Mouse (Mus musculus) midbrain, embryonic 15.5 days (tissue): ENCODE data around the gene Tmem9b. TPM values are rescaled to one million over a fixed set of nuclear protein-coding genes. Genes with fewer than 3 reads are reported as not detected.

Experiments used
- ATAC-seq: fragments of 200-750 bp; cut with Nextera tagmentation; replicated peaks from 2 replicates; pipeline ENCODE4 v1.8.0; 2017; ENCODE audit warnings: moderate TSS enrichment
- H3K27ac ChIP-seq: fragments of 300-500 bp; sonication (generic); 2 replicates; pipeline ENCODE4 v1.5.1; 2015; ENCODE audit warnings: mild to moderate bottlenecking, inconsistent platforms
- H3K27me3 ChIP-seq: fragments of 300-500 bp; sonication (generic); replicated peaks from 2 replicates; pipeline ENCODE4 v1.6.1; 2015; ENCODE audit warnings: inconsistent platforms
- H3K36me3 ChIP-seq: fragments of 300-500 bp; sonication (generic); replicated peaks from 2 replicates; pipeline ENCODE4 v1.6.1; 2015; ENCODE audit warnings: inconsistent platforms
- H3K4me1 ChIP-seq: fragments of 300-500 bp; sonication (generic); 2 replicates; pipeline ENCODE4 v1.6.1; 2015; ENCODE audit warnings: inconsistent platforms
- H3K4me2 ChIP-seq: fragments of 300-500 bp; sonication (generic); 2 replicates; pipeline ENCODE4 v1.6.1; 2015; ENCODE audit warnings: inconsistent platforms, mild to moderate bottlenecking, moderate library complexity
- H3K4me3 ChIP-seq: fragments of 300-500 bp; sonication (generic); 2 replicates; pipeline ENCODE4 v1.5.1; 2015; ENCODE audit warnings: mild to moderate bottlenecking, inconsistent platforms
- H3K9ac ChIP-seq: fragments of 300-500 bp; sonication (generic); 2 replicates; pipeline ENCODE4 v1.6.1; 2015; ENCODE audit warnings: mild to moderate bottlenecking, inconsistent platforms
- H3K9me3 ChIP-seq: fragments of 300-500 bp; sonication (generic); 2 replicates; pipeline ENCODE4 v1.6.1; 2016; ENCODE audit warnings: inconsistent platforms
- WGBS: fragments of 180-500 bp; shearing (Covaris S2); methylation state at CpG from one replicate; pipeline ENCODE4 v1.1.7; 2015; ENCODE audit warnings: mixed read lengths; 5-methylcytosine and 5-hydroxymethylcytosine counted together
- polyA plus RNA-seq: library from polyadenylated mRNA; unstranded; fragments of >200 nt; fragmentation: Nextera tagmentation; extraction: Ambion mirVana; gene quantifications from 2 replicates; pipeline ENCODE4 v1.2.1, GENCODE M21; 2015

Tmem9b gene
- polyA plus RNA-seq, 1 experiment from 2014 or later, result 116 TPM

DNA sequence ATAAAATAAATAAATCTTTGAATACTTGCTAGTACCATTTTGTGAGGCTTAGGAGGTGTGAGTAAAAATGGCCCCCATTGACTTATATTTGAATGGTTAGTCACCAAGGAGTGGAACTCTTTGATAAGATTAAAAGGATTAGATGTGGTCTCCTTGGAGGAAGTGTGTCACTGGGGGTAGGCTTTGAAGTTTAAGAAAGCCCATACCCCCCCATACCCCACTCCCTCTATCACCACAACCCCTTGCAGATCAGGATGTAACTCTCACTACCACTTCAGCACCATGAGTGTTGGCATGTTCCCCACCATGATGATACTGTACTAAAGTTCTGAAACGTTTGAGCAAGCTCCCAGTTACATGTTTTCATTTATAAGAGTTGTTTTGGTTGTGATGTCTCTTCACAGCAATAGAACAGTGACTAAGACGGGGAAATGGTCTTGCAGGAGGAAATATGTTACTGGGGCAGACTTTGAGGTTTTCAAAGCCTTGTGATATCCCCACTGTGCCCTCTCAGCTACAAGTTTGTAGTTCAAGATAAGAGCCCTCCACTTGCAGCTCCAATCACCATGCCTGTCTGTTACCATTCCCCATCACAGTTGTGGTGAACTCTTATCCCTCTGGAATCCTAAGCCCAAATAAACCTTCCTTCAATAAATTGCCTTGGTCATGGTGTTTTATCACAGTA, 16.2 kb upstream of the Tmem9b start:
- H3K27ac ChIP-seq, result no peak overlapping the region
- no peak overlapping the region for H3K4me3 ChIP-seq
- no peaks in the 10 kb centered on the region for H3K36me3 ChIP-seq
- 69% methylated on average over 2 of the region's 2 CpGs for WGBS
- no peak for ATAC-seq
- H3K4me1 ChIP-seq, result no peaks in the 10 kb centered on the region
- H3K9ac ChIP-seq, result no peak overlapping the region
- no peaks in the 10 kb centered on the region for H3K9me3 ChIP-seq
- no peaks in the 10 kb centered on the region for H3K27me3 ChIP-seq
- no peak overlapping the region for H3K4me2 ChIP-seq

DNA sequence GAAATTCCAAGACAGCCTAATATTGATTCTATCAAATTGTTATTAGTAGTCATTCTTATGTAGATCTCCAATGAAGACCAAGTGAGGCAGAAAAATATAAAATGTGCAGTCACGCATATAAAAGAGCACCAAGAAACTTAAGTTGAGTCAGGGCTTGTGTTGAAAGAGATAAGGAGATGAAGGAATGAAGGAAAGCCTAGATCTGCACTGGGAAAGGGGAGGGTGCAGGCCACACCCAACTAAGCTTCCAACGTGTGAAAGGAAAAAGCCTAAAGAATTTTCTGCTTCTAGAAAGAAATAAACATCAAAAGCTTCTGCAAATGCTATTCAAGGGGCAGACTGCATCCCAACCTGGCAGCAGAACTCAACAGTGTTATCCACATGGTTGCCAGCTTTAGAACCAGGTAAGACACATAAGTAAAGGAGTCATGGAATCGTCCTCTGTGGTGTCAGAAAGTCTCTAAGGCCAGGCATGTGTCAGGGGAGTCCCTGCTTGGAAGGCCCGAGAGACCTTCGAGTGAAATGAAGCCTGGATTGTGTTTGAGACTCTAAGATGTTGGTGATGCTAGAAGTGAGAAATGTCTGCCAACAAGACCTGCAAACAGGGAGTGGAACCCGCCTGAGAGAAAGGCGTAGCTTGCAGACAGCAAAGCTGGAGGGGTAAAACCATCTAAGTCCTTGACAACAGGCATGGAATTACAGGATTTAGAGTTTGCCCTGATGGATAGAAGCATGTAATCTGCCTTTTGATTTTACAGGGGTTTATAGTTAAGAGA, 15.1 kb upstream of the Tmem9b start:
- no peak overlapping the region for H3K4me3 ChIP-seq
- no peak overlapping the region for H3K27ac ChIP-seq
- no peaks in the 10 kb centered on the region for H3K36me3 ChIP-seq
- 83% methylated on average over 7 of the region's 7 CpGs for WGBS
- no peak overlapping the region for H3K9ac ChIP-seq
- no peak overlapping the region for H3K4me2 ChIP-seq
- no peaks in the 10 kb centered on the region for H3K27me3 ChIP-seq
- H3K4me1 ChIP-seq, result no peaks in the 10 kb centered on the region
- no peak for ATAC-seq
- no peaks in the 10 kb centered on the region for H3K9me3 ChIP-seq

DNA sequence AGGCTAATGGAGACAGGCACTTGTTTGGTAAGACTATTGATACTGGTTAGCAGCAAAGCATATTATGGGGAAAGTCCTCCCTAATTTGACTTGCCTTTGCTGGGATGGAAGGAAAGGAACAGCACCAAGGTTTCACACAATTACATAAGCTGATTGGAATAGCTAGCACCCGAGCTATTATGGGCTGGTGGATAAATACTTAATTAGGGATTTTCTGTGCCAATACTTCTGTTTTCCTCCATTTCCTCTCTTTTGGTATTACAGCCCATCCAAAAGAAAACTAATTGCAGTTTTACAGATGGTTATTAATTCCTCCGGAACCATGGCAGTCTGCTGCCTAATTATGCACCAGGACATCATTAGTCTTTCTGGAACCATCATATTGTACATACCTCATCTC, 11.3 kb upstream of the Tmem9b start:
- Histone ChIP-seq H3K4me1 (no peaks in the 10 kb centered on the region), H3K36me3 (no peaks in the 10 kb centered on the region), H3K9ac (no peak overlapping the region), H3K4me2 (no peak overlapping the region), H3K27ac (no peak overlapping the region), H3K4me3 (no peak overlapping the region), H3K27me3 (no peaks in the 10 kb centered on the region), H3K9me3 (no peaks in the 10 kb centered on the region)
- WGBS, result 69% methylated on average over 2 of the region's 2 CpGs
- ATAC-seq, result no peak

DNA sequence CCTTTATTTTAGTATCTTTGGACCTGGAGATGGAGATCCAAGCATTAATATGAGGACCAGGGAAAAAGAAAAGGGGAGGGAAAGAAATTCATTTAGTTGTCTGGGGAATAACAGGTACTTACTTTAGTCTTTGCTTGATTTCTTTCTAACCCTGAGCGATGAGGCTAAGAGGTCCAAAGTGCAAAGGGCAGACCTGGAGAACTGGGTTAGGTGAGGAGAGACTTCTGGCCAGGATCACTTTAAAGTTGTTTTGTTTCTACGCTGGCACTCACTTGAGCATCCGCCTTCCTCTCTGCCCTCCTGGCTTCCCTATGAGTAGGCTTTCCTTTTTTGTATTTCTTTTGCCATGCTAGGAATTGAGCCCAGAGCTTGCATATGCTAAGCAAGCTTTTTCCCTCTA, 3.6 kb upstream of the Tmem9b start:
- peaks cover 19% of the 10 kb centered on the region for H3K4me1 ChIP-seq
- no peak for ATAC-seq
- no peak overlapping the region for H3K9ac ChIP-seq
- no peak overlapping the region for H3K4me3 ChIP-seq
- H3K9me3 ChIP-seq, result no peaks in the 10 kb centered on the region
- H3K4me2 ChIP-seq, result no peak overlapping the region
- no peak overlapping the region for H3K27ac ChIP-seq
- no peaks in the 10 kb centered on the region for H3K27me3 ChIP-seq
- WGBS, result 88% methylated on average over 3 of the region's 3 CpGs
- H3K36me3 ChIP-seq, result no peaks in the 10 kb centered on the region

DNA sequence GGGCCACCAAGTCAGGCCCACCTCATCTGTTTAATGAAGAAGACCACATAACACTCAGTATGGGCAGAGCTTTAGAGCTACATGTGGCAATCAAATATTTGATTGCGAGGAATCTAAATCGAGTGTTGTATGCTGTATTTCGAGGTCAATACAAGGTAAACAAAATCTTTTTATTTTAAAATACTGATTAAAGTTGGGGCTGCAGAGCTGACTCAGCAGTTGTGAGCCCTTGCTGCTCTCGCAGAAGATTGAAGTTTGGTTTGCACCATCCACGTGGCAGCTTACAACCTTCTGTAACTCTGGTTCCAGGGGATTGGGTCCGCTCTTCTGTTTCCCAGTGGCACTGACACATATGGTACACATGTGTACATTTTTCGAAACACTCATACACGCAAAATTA, 1.4 kb upstream of the Tmem9b start:
- H3K27ac ChIP-seq, result no peak overlapping the region
- no peak for ATAC-seq
- no peaks in the 10 kb centered on the region for H3K36me3 ChIP-seq
- peaks cover 31% of the 10 kb centered on the region for H3K4me1 ChIP-seq
- no peak overlapping the region for H3K4me2 ChIP-seq
- no peaks in the 10 kb centered on the region for H3K27me3 ChIP-seq
- H3K4me3 ChIP-seq, result no peak overlapping the region
- no peak overlapping the region for H3K9ac ChIP-seq
- H3K9me3 ChIP-seq, result no peaks in the 10 kb centered on the region
- WGBS, result 91% methylated on average over 8 of the region's 8 CpGs

DNA sequence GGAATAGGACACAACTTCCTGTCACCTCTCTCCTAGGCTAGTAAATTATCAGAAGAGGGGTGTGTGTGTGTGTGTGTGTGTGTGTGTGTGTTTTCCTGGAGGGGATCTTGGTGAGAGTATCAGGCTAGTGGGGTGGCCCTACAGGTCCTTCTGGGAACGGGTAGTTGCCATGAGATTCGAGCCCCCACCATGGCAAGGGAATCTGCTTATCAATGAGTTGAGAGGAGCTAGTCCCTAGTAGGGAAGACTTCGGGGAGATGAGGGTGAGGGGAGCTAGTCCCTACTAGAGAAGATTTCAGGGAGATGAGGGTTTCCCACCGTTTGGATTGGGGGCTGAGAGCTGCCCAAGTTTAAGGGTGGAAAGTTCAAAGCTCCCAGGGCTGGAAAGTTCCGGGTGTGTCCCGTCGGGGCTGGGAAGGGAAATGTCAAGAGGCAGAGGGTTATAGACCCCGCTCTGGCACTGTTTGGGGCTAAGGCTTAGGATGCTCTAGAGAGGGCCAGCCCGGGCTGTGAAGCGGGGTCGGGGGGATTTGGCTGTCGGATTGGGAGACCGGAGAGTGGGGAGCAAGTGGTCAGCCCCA, 1.2 kb downstream of the Tmem9b start:
- Histone ChIP-seq H3K4me1 (peaks cover 31% of the 10 kb centered on the region), H3K27ac (peak overlapping the region; percentile 84), H3K36me3 (no peaks in the 10 kb centered on the region; the same call in 1 of the 2 replicates), H3K27me3 (no peaks in the 10 kb centered on the region), H3K9me3 (no peaks in the 10 kb centered on the region), H3K4me2 (peak overlapping the region; percentile 83), H3K4me3 (peak overlapping the region; percentile 72), H3K9ac (peak overlapping the region; percentile 88)
- peak; percentile 76 for ATAC-seq
- WGBS, result 3% methylated on average over 13 of the region's 13 CpGs

DNA sequence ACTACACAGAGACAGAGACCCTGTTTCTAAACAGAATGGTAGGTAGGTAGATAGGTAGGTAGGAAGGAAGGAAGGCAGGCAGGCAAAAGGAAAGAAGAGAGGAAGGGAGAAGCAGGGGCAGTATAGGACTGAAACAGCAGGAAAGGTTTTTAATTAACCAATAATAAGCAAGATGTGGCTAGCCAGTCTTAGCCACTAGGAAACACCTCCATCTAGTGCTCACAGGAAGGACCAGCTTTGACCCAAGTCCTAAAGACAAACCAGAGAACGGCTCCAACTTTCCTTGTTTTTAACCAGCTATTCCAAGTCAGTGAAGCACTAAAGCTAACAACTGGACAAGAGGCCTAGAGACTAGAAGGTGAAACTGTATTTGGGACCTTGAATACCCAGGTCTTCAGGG, 4.9 kb downstream of the Tmem9b start:
- no peak overlapping the region for H3K4me3 ChIP-seq
- peaks cover 15% of the 10 kb centered on the region for H3K36me3 ChIP-seq
- ATAC-seq, result no peak
- WGBS, result 71% methylated on average over 1 of the region's 1 CpGs
- H3K4me2 ChIP-seq, result no peak overlapping the region
- no peaks in the 10 kb centered on the region for H3K27me3 ChIP-seq
- H3K9ac ChIP-seq, result no peak overlapping the region
- H3K4me1 ChIP-seq, result peaks cover 17% of the 10 kb centered on the region
- H3K27ac ChIP-seq, result no peak overlapping the region
- H3K9me3 ChIP-seq, result no peaks in the 10 kb centered on the region

DNA sequence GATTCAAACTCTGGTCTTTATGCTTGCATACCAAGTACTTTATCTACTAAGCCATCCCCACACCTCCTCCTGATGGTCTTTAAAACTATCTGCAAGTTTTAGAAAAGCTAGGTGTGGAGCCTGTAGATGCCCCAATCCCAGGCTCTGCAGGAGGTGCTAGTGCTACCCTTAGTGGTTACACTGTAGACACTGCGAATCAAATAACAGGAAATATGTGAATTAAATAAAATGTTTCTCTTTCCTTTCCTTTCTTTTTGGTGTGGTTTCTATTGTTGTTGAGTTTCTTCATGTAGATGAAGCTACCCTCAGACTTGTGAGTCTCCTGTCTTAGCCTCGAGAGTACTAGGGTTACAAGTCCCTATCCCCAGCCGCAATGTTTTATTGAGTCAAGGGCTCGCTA, 11.0 kb downstream of the Tmem9b start:
- no peak overlapping the region for H3K27ac ChIP-seq
- 87% methylated on average over 4 of the region's 4 CpGs for WGBS

DNA sequence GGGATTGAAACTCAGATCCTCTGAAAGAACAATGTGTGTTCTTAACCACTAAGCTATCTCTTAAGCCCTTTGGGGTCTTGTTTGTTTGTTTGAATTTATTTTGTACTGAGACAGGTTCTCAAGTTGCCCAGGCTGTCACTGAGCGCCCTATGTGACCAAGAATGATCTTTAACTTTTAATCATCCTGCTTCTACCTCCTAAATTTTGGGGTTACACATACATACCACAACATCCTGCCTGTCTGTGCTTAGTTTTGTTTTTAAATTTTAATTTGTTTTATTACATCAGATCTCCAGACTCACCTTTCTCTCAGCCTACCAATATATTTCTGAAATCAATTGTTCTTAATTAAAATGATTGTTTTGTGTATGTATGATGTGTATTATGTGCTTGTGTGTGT, 11.6 kb downstream of the Tmem9b start:
- Histone ChIP-seq H3K4me1 (no peaks in the 10 kb centered on the region), H3K4me3 (no peak overlapping the region), H3K9ac (no peak overlapping the region), H3K36me3 (peaks cover 47% of the 10 kb centered on the region), H3K27me3 (no peaks in the 10 kb centered on the region), H3K9me3 (no peaks in the 10 kb centered on the region), H3K4me2 (no peak overlapping the region), H3K27ac (no peak overlapping the region)
- WGBS, result 100% methylated on average over 1 of the region's 1 CpGs
- no peak for ATAC-seq

More for the DNA sequence above, 11.0 kb downstream of the Tmem9b start:
- no peak for ATAC-seq
- Histone ChIP-seq H3K4me1 (no peaks in the 10 kb centered on the region), H3K4me3 (no peak overlapping the region), H3K9me3 (no peaks in the 10 kb centered on the region), H3K4me2 (no peak overlapping the region), H3K9ac (no peak overlapping the region), H3K27me3 (no peaks in the 10 kb centered on the region), H3K36me3 (peaks cover 41% of the 10 kb centered on the region)

DNA sequence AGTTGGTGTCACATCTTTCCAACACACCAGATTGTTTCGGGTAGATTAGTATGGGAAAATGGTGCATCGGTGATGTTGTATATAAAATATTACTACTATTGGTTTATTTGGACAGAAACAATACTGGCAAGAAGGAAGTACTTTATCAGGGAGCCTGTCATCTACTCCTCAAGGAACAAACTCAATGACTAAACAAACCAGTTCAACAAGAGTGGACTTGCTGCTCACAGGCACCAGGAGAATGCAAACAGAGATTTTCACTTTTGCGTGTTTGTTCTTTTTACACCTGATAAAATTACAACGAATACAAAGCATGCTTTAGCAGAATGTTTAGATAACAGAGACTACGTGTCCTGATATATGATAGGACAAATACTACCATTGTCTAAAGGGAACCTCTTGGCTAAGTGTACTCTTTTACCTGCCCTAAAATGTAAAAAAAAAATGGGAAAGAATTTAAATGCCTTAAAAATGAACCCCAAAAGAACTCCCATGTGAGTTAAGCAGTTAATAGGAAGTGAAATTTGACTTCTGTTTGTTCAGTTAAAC, 12.8 kb downstream of the Tmem9b start:
- Histone ChIP-seq H3K4me1 (no peaks in the 10 kb centered on the region), H3K27me3 (no peaks in the 10 kb centered on the region), H3K27ac (no peak overlapping the region), H3K4me3 (no peak overlapping the region), H3K36me3 (peaks cover 48% of the 10 kb centered on the region), H3K9ac (no peak overlapping the region), H3K9me3 (no peaks in the 10 kb centered on the region), H3K4me2 (no peak overlapping the region)
- ATAC-seq, result no peak
- WGBS, result 95% methylated on average over 5 of the region's 5 CpGs

DNA sequence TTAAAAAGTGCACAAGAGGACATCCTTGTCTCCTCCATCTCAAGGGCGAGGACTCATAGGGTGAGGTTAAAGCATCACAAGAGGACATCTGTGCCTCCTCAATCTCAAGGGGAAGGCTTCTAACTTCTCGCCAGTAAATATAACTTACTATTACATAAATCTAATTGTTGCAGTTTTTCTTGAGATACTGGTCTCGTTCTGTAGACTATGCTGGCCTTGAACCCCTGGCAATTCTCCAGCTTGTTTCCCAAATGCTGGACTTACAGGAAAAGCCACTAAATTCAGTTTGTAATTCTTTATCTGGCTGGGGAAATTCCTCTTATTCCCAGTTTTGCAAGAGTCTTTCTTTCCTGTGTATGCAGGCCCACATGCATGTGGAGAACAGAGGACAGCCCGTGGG, 17.9 kb downstream of the Tmem9b start:
- no peak for ATAC-seq
- H3K4me3 ChIP-seq, result no peak overlapping the region
- H3K4me2 ChIP-seq, result no peak overlapping the region
- peaks cover 23% of the 10 kb centered on the region for H3K36me3 ChIP-seq
- H3K27me3 ChIP-seq, result no peaks in the 10 kb centered on the region
- H3K27ac ChIP-seq, result no peak overlapping the region
- 92% methylated on average over 4 of the region's 4 CpGs for WGBS
- no peaks in the 10 kb centered on the region for H3K9me3 ChIP-seq
- no peak overlapping the region for H3K9ac ChIP-seq
- no peaks in the 10 kb centered on the region for H3K4me1 ChIP-seq

DNA sequence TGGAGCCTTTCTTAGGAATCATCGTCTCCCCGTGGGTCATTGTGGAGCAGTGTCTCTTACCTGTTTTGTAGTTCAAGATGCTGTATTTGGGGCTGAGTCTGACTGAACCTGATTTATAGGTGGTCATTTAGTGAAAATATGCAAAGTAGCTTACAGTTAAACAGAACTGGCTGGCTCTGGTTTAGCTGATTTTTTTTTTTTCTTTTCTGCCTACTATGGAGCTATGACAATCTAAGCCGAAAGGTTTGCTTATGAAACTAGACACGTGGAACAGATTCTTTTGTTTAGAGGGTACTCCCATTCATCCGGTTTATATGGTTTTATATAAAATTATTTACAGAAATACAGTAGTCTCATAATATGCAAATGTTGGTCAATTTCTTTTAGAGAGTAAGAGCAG, 21.0 kb downstream of the Tmem9b start, which contains the start of gene Ascl3:
Gene Ascl3, minus strand, starts transcription at position 101 of the 400 bp plus-strand sequence.
- Histone ChIP-seq H3K36me3 (peaks cover 13% of the 10 kb centered on the region), H3K9me3 (no peaks in the 10 kb centered on the region), H3K27me3 (no peaks in the 10 kb centered on the region), H3K4me1 (no peaks in the 10 kb centered on the region), H3K27ac (no peak within 1 kb of the TSS), H3K4me2 (no peak within 1 kb of the TSS), H3K9ac (no peak within 1 kb of the TSS), H3K4me3 (no peak within 1 kb of the TSS)
- no peak for ATAC-seq
- WGBS, result 89% methylated on average over 5 of the region's 5 CpGs
